Mouse (Mus musculus) forebrain, embryonic 12.5 days (tissue): ENCODE measurements around the gene Med25. TPM values are rescaled to one million over a fixed set of nuclear protein-coding genes. Genes with fewer than 3 reads are reported as not detected.

Source experiments
- ATAC-seq: fragments of 200-750 bp; cut with Nextera tagmentation; 2 replicates; pipeline ENCODE4 v1.8.0; 2017; ENCODE audit warnings: moderate TSS enrichment; ENCODE audit not compliant: low FRiP score
- H3K27ac ChIP-seq: fragments of 300-500 bp; sonication (generic); 2 replicates; pipeline ENCODE4 v1.5.1; 2016; ENCODE audit warnings: mild to moderate bottlenecking
- H3K27me3 ChIP-seq: fragments of 300-500 bp; sonication (generic); 2 replicates; pipeline ENCODE4 v1.6.1; 2016; ENCODE audit warnings: mild to moderate bottlenecking
- H3K36me3 ChIP-seq: fragments of 300-500 bp; sonication (generic); replicated peaks from 2 replicates; pipeline ENCODE4 v1.6.1; 2016; ENCODE audit warnings: mild to moderate bottlenecking
- H3K4me1 ChIP-seq: fragments of 300-500 bp; sonication (generic); 2 replicates; pipeline ENCODE4 v1.6.1; 2016
- H3K4me2 ChIP-seq: fragments of 300-500 bp; sonication (generic); 2 replicates; pipeline ENCODE4 v1.6.1; 2016; ENCODE audit warnings: mild to moderate bottlenecking, moderate library complexity
- H3K4me3 ChIP-seq: fragments of 300-500 bp; sonication (generic); replicated peaks from 2 replicates; pipeline ENCODE4 v1.5.1; 2016; ENCODE audit warnings: mild to moderate bottlenecking
- H3K9ac ChIP-seq: fragments of 300-500 bp; sonication (generic); 2 replicates; pipeline ENCODE4 v1.6.1; 2016; ENCODE audit warnings: mild to moderate bottlenecking
- H3K9me3 ChIP-seq: fragments of 300-500 bp; sonication (generic); 2 replicates; pipeline ENCODE4 v1.6.1; 2016
- WGBS: fragments of 180-500 bp; shearing (Covaris S2); methylation state at CpG from one replicate; pipeline ENCODE4 v1.1.7; 2016; 5-methylcytosine and 5-hydroxymethylcytosine counted together
- polyA plus RNA-seq: library from polyadenylated mRNA; unstranded; fragments of >200 nt; fragmentation: Nextera tagmentation; extraction: Ambion mirVana; gene quantifications from 2 replicates; pipeline ENCODE4 v1.2.1, GENCODE M21; 2016

Med25 gene
- 172 and 178 TPM in 2 replicates for polyA plus RNA-seq

- Histone ChIP-seq H3K4me1 (peaks cover 53% of the 10 kb centered on the region), H3K9me3 (no peaks in the 10 kb centered on the region), H3K27me3 (no peaks in the 10 kb centered on the region), H3K4me2 (peak within 1 kb of the TSS; percentile 96), H3K9ac (peak within 1 kb of the TSS; percentile 89), H3K36me3 (peaks cover 25% of the 10 kb centered on the region), H3K4me3 (peak within 1 kb of the TSS; percentile 83), H3K27ac (peak within 1 kb of the TSS; percentile 98)
- WGBS = under 1% methylated on average over 56 of the region's 56 CpGs
- ATAC-seq = peak; percentile 82
Observed at GRCm38 (mm10) chr7:44892276-44892921, at the start of gene Med25. Gene Med25, minus strand, starts transcription at chr7:44892712.

- Histone ChIP-seq H3K4me2 (no peak overlapping the region), H3K27me3 (no peaks in the 10 kb centered on the region), H3K27ac (no peak overlapping the region), H3K36me3 (no peaks in the 10 kb centered on the region), H3K4me3 (no peak overlapping the region), H3K4me1 (no peaks in the 10 kb centered on the region), H3K9ac (no peak overlapping the region), H3K9me3 (0 out of 2 replicates have a peak, but pooled peaks cover 6% of the 10 kb centered on the region)
- WGBS = 95% methylated on average over 4 of the region's 4 CpGs
- ATAC-seq = no peak
Observed at GRCm38 (mm10) chr7:44938680-44939079, 46.2 kb upstream of the Med25 start.

GRCm38 (mm10) chr7:44929204-44930151, 37.0 kb upstream of the Med25 start, which contains the start of gene Ap2a1:
Gene Ap2a1, minus strand, starts transcription at chr7:44929496.
- peak; percentile 99 for ATAC-seq
- peak within 1 kb of the TSS; percentile 74 for H3K4me3 ChIP-seq
- peaks cover 16% of the 10 kb centered on the region for H3K36me3 ChIP-seq
- no peaks in the 10 kb centered on the region for H3K9me3 ChIP-seq
- WGBS = under 1% methylated on average over 84 of the region's 84 CpGs
- peak within 1 kb of the TSS; percentile 93 for H3K27ac ChIP-seq
- no peaks in the 10 kb centered on the region for H3K27me3 ChIP-seq
- H3K9ac ChIP-seq = peak within 1 kb of the TSS; percentile 95
- H3K4me1 ChIP-seq = peaks cover 24% of the 10 kb centered on the region
- H3K4me2 ChIP-seq = peak within 1 kb of the TSS; percentile 87

GRCm38 (mm10) chr7:44928570-44928969, 36.1 kb upstream of the Med25 start:
- WGBS = 0% methylated on average over 1 of the region's 1 CpGs
- H3K27ac ChIP-seq = no peak overlapping the region
- no peaks in the 10 kb centered on the region for H3K9me3 ChIP-seq
- H3K36me3 ChIP-seq = peaks cover 24% of the 10 kb centered on the region
- no peak for ATAC-seq
- no peaks in the 10 kb centered on the region for H3K27me3 ChIP-seq
- H3K4me1 ChIP-seq = peaks cover 24% of the 10 kb centered on the region
- peak overlapping the region; percentile 87 for H3K4me2 ChIP-seq
- H3K9ac ChIP-seq = peak overlapping the region; percentile 95
- H3K4me3 ChIP-seq = peak overlapping the region; percentile 74

GRCm38 (mm10) chr7:44925468-44925867, 33.0 kb upstream of the Med25 start:
- Histone ChIP-seq H3K4me3 (no peak overlapping the region), H3K27ac (no peak overlapping the region), H3K4me1 (peaks cover 22% of the 10 kb centered on the region), H3K27me3 (no peaks in the 10 kb centered on the region), H3K9me3 (no peaks in the 10 kb centered on the region), H3K4me2 (no peak overlapping the region), H3K9ac (no peak overlapping the region), H3K36me3 (peaks cover 42% of the 10 kb centered on the region)
- WGBS = 83% methylated on average over 3 of the region's 3 CpGs
- ATAC-seq = no peak

GRCm38 (mm10) chr7:44922530-44922929, 30.0 kb upstream of the Med25 start:
- peaks cover 52% of the 10 kb centered on the region for H3K36me3 ChIP-seq
- H3K4me3 ChIP-seq = no peak overlapping the region
- H3K4me1 ChIP-seq = peaks cover 6% of the 10 kb centered on the region
- H3K27me3 ChIP-seq = no peaks in the 10 kb centered on the region
- H3K4me2 ChIP-seq = no peak overlapping the region
- no peaks in the 10 kb centered on the region for H3K9me3 ChIP-seq
- ATAC-seq = no peak
- H3K9ac ChIP-seq = no peak overlapping the region
- no peak overlapping the region for H3K27ac ChIP-seq

GRCm38 (mm10) chr7:44919127-44919526, 26.6 kb upstream of the Med25 start:
- H3K36me3 ChIP-seq = peaks cover 57% of the 10 kb centered on the region
- H3K9ac ChIP-seq = no peak overlapping the region
- H3K27ac ChIP-seq = no peak overlapping the region
- H3K9me3 ChIP-seq = no peaks in the 10 kb centered on the region
- H3K27me3 ChIP-seq = no peaks in the 10 kb centered on the region
- H3K4me3 ChIP-seq = no peak overlapping the region
- no peak overlapping the region for H3K4me2 ChIP-seq
- ATAC-seq = no peak
- H3K4me1 ChIP-seq = no peaks in the 10 kb centered on the region
- WGBS = 85% methylated on average over 5 of the region's 5 CpGs

- no peak for ATAC-seq
- Histone ChIP-seq H3K36me3 (peaks cover 59% of the 10 kb centered on the region), H3K9me3 (no peaks in the 10 kb centered on the region), H3K9ac (no peak overlapping the region), H3K4me1 (no peaks in the 10 kb centered on the region), H3K27ac (no peak overlapping the region), H3K4me2 (no peak overlapping the region), H3K27me3 (no peaks in the 10 kb centered on the region), H3K4me3 (no peak overlapping the region)
- 81% methylated on average over 3 of the region's 3 CpGs for WGBS
Observed at GRCm38 (mm10) chr7:44918219-44918618, 25.7 kb upstream of the Med25 start.

GRCm38 (mm10) chr7:44916881-44917280, 24.4 kb upstream of the Med25 start:
- Histone ChIP-seq H3K9me3 (no peaks in the 10 kb centered on the region), H3K27me3 (no peaks in the 10 kb centered on the region), H3K9ac (no peak overlapping the region), H3K4me1 (no peaks in the 10 kb centered on the region), H3K4me2 (no peak overlapping the region), H3K36me3 (peaks cover 56% of the 10 kb centered on the region), H3K27ac (no peak overlapping the region), H3K4me3 (no peak overlapping the region)
- ATAC-seq = no peak
- WGBS = 91% methylated on average over 4 of the region's 4 CpGs

- Histone ChIP-seq H3K27ac (no peak overlapping the region), H3K9me3 (no peaks in the 10 kb centered on the region), H3K36me3 (peaks cover 57% of the 10 kb centered on the region), H3K4me3 (no peak overlapping the region), H3K4me1 (no peaks in the 10 kb centered on the region), H3K9ac (no peak overlapping the region), H3K4me2 (no peak overlapping the region), H3K27me3 (no peaks in the 10 kb centered on the region)
- no peak for ATAC-seq
- 87% methylated on average over 6 of the region's 6 CpGs for WGBS
Observed at GRCm38 (mm10) chr7:44916191-44916590, 23.7 kb upstream of the Med25 start.

- H3K9me3 ChIP-seq = no peaks in the 10 kb centered on the region
- no peak overlapping the region for H3K4me3 ChIP-seq
- H3K27me3 ChIP-seq = no peaks in the 10 kb centered on the region
- no peak overlapping the region for H3K27ac ChIP-seq
- 93% methylated on average over 9 of the region's 9 CpGs for WGBS
- H3K36me3 ChIP-seq = peaks cover 65% of the 10 kb centered on the region
- H3K4me1 ChIP-seq = no peaks in the 10 kb centered on the region
- ATAC-seq = no peak
- H3K4me2 ChIP-seq = no peak overlapping the region
- H3K9ac ChIP-seq = no peak overlapping the region
Observed at GRCm38 (mm10) chr7:44915314-44915713, 22.8 kb upstream of the Med25 start.

- WGBS = 76% methylated on average over 2 of the region's 2 CpGs
Observed at GRCm38 (mm10) chr7:44914396-44914795, 21.9 kb upstream of the Med25 start.

More at GRCm38 (mm10) chr7:44914396-44914795, 21.9 kb upstream of the Med25 start:
- H3K4me1 ChIP-seq = no peaks in the 10 kb centered on the region
- H3K4me3 ChIP-seq = no peak overlapping the region
- H3K4me2 ChIP-seq = no peak overlapping the region
- H3K27ac ChIP-seq = no peak overlapping the region
- peaks cover 71% of the 10 kb centered on the region for H3K36me3 ChIP-seq
- H3K9ac ChIP-seq = no peak overlapping the region
- no peak for ATAC-seq
- no peaks in the 10 kb centered on the region for H3K9me3 ChIP-seq
- no peaks in the 10 kb centered on the region for H3K27me3 ChIP-seq
